Mouse (Mus musculus) brain, embryonic 14.5 days (tissue): ENCODE results near the gene Ehhadh.

ENCODE experiments used
- CTCF ChIP-seq: fragments of 200-500 bp; IDR thresholded peaks from 2 replicates; pipeline ENCODE4 v1.5.1; 2012; ENCODE audit warnings: inconsistent platforms, mild to moderate bottlenecking, moderate library complexity, borderline replicate concordance; ENCODE audit not compliant: insufficient read depth, insufficient read length; ENCODE audit errors: extremely low read depth
- POLR2A ChIP-seq: fragments of 200-500 bp; IDR thresholded peaks from 2 replicates; pipeline ENCODE4 v1.6.1; 2012; ENCODE audit warnings: mild to moderate bottlenecking, inconsistent platforms, borderline replicate concordance; ENCODE audit not compliant: poor library complexity, insufficient read depth, insufficient read length, severe bottlenecking; ENCODE audit errors: extremely low read depth

DNA sequence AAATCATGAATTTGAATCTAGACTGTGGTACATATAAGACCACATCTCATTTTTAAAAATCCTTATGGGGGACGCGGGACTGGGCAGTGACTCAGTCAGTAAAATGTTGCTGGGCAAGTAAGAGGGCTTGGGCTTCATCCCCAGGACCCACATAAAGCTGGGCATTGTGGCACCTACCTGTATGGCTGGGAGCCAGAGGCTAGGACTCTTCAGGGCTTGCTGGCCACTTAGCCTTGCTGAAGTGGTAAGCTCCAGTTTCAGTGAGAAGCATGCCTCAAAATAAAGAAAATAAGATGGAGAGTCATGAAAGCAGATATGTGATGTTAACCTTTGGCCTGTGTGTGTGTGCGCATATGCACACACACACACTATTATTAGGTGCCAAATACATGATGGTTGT is 60.2 kb downstream of the Ehhadh start:
- no peak for TF ChIP-seq CTCF
- no peak for TF ChIP-seq POLR2A
